Mouse (Mus musculus): Measurements from ENCODE around the gene Dclk1.

DNA sequence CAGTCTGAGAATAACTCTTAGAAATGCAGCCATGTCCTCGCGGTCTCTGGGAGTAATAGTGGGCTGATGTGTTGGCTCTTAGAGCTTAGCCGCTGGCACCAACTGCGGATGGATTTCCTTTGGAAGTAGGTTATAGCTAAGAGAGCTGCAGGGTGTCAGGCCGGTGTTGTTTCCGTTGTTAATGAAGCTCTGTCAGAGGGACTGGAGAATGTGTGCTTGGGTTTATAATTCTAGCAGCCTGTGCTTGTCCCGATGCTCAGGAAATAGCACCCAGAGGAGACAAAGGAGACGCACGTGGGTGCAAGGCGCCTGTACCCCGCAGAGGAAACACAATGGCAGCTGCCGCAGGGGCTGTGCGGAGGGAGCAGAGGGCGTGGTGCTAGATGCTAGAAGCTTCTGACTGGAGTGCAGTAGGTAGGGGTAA lies 173.4 kb downstream of the Dclk1 start:
- TF ChIP-seq CTCF (IDR thresholded peaks at IDR 0.05; ENCODE audit: control insufficient read depth, insufficient read depth, insufficient replicate concordance, low read depth, low read length) (no peak), POLR2A (IDR thresholded peaks at IDR 0.05; ENCODE audit: control insufficient read depth, low read depth, low read length) (no peak)
